Mouse (Mus musculus) testis, adult 2 months (tissue): ENCODE data around the gene Ifnb1. TPM values are rescaled to one million over a fixed set of nuclear protein-coding genes. Genes with fewer than 3 reads are reported as not detected.
"Not testable (repeated sequence)": the region's sequence is repeated elsewhere in the genome, so short reads cannot be mapped to it uniquely, and the experiment has no call there.

ENCODE experiments used
- H3K27ac ChIP-seq: fragments of 200-500 bp; 2 replicates; pipeline ENCODE4 v1.5.1; 2012; ENCODE audit warnings: low read depth, low read length; ENCODE audit not compliant: control insufficient read depth, insufficient read depth
- H3K27me3 ChIP-seq: fragments of 200-500 bp; 2 replicates; pipeline ENCODE4 v1.6.1; 2012; ENCODE audit warnings: mild to moderate bottlenecking, low read length, moderate library complexity; ENCODE audit not compliant: control insufficient read depth, insufficient read depth
- H3K36me3 ChIP-seq: fragments of 200-500 bp; 2 replicates; pipeline ENCODE4 v1.6.1; 2012; ENCODE audit warnings: mild to moderate bottlenecking, low read length; ENCODE audit not compliant: control insufficient read depth, insufficient read depth
- H3K4me1 ChIP-seq: fragments of 200-500 bp; 2 replicates; pipeline ENCODE4 v1.6.1; 2012; ENCODE audit warnings: low read length; ENCODE audit not compliant: control insufficient read depth, insufficient read depth
- H3K4me3 ChIP-seq: fragments of 200-500 bp; 2 replicates; pipeline ENCODE4 v1.5.1; 2012; ENCODE audit warnings: low read depth, mild to moderate bottlenecking, low read length, moderate library complexity, mixed read lengths; ENCODE audit not compliant: control insufficient read depth
- CTCF ChIP-seq: fragments of 200-500 bp; IDR thresholded peaks from 2 replicates; pipeline ENCODE4 v1.5.1; 2012; ENCODE audit warnings: low read depth, mild to moderate bottlenecking, inconsistent platforms, low read length, moderate library complexity; ENCODE audit not compliant: control insufficient read depth, insufficient read depth, insufficient replicate concordance
- POLR2A ChIP-seq: fragments of 200-500 bp; IDR thresholded peaks from 2 replicates; pipeline ENCODE4 v1.6.1; 2012; ENCODE audit warnings: low read depth, mild to moderate bottlenecking, inconsistent platforms, low read length, moderate library complexity; ENCODE audit not compliant: control insufficient read depth
- polyA plus RNA-seq: library from polyadenylated mRNA; depleted of rRNA; stranded (reverse); fragments of >200 nt; gene quantifications from 2 replicates; pipeline ENCODE4 v1.2.3, GENCODE M21; 2012; rRNA removed

Ifnb1 gene
- not detected in 2 replicates for polyA plus RNA-seq

DNA sequence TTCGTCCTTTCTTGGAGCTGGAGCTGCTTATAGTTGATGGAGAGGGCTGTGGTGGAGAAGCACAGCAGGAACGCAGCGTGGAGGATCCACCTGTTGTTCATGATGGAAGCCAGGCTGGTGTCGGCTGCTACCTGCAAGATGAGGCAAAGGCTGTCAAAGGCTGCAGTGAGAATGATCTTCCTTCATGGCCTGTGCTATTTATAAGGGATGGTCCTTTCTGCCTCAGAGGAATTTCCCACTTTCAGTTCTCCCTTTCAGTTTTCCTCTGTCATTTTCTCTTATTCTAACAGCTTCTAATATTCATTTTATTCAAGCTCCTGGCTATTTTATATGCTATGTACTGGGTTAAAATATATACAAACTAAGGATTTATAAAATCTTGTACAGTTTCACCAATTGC, at the start of gene Ifnb1:
Ifnb1 (minus strand) TSS at position 101 of the 400 bp plus-strand sequence.
- H3K27ac ChIP-seq, result no peak within 1 kb of the TSS
- TF ChIP-seq POLR2A, result no peak
- no peak for TF ChIP-seq CTCF

GRCm38 (mm10) chr4:88571698-88572097, 49.1 kb upstream of the Ifnb1 start, which contains the start of gene Ifna14:
Ifna14 (minus strand) TSS chr4:88571798.
- Histone ChIP-seq H3K27ac (no peak within 1 kb of the TSS), H3K4me3 (no peak within 1 kb of the TSS), H3K4me1 (no peaks in the 10 kb centered on the region), H3K27me3 (no peaks in the 10 kb centered on the region), H3K36me3 (no peaks in the 10 kb centered on the region)
- TF ChIP-seq POLR2A (no peak), CTCF (no peak)

More for the DNA sequence above, at the start of gene Ifnb1:
- Histone ChIP-seq H3K36me3 (no peaks in the 10 kb centered on the region), H3K4me3 (no peak within 1 kb of the TSS), H3K27me3 (no peaks in the 10 kb centered on the region), H3K4me1 (no peaks in the 10 kb centered on the region)

GRCm38 (mm10) chr4:88561791-88562190, 39.2 kb upstream of the Ifnb1 start:
- H3K27me3 ChIP-seq, result no peaks in the 10 kb centered on the region
- H3K27ac ChIP-seq, result no peak overlapping the region
- H3K36me3 ChIP-seq, result no peaks in the 10 kb centered on the region
- no peak for TF ChIP-seq POLR2A
- no peak for TF ChIP-seq CTCF
- no peaks in the 10 kb centered on the region for H3K4me1 ChIP-seq
- no peak overlapping the region for H3K4me3 ChIP-seq

DNA sequence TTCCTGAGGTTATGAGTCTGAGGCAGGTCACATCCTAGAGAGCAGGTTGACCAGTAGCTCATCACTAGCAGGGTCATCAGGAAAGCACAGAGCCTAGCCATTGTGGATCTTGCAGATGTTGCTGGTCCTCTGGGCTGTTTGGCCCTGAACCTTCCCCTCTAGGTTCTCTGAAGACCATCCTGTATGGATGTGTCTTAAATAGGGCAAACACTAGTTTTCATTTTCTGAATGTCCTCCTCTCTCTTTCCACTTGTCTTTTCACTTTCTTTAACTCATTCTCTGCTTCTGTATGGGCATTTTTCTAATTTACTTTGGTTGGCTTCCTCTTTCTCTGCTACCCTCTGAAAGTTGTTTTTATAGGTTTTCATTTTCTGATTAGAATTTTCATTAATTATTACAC, 35.6 kb upstream of the Ifnb1 start, which contains the start of gene Ifna15:
Ifna15 (minus strand) TSS at position 101 of the 400 bp plus-strand sequence.
- not testable (repeated sequence) for H3K4me1 ChIP-seq, H3K4me3 ChIP-seq, H3K36me3 ChIP-seq, H3K27me3 ChIP-seq, H3K27ac ChIP-seq

DNA sequence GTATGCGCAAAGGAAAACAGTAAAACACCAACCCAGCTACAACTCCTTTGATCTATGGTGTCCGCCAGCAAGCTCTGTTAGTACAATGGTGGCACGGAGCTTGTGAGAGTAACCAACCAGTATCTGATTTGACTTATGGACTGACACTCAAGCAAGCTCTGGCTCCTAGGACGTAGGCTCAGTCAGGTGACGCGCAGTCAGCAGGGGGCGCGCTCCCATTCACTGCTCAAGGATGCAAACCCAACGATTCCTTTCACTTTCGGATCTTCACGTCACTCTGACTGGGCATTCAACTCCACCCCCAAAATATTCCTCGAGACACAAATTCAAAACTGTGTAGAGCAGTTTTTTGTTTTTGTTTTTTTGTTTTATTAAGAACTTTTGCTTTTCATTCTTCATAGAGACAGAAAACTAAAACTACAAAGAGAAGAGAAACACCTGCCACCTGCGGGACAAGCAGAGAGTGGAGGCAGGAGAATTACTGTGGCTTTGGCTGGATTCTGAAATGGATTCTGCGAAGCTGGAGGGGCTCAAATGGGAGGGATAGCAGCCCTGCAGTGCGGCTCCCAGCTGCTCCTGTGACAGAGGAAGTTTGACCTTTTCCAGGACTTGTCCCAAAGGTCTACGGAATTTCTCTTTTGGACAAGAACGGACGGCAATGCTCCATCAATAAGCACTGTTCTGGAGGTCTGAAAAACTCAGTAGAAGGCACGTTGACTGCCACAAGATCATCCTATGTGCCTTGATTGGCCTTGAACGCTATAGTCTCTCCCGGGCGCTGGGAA, 27.8 kb upstream of the Ifnb1 start:
- peak; percentile 79; the same call in 1 of the 2 replicates for TF ChIP-seq CTCF
- TF ChIP-seq POLR2A, result no peak
- H3K27me3 ChIP-seq, result no peaks in the 10 kb centered on the region
- no peak overlapping the region; the same call in 1 of the 2 replicates for H3K4me3 ChIP-seq
- no peaks in the 10 kb centered on the region for H3K36me3 ChIP-seq
- no peak overlapping the region for H3K27ac ChIP-seq
- H3K4me1 ChIP-seq, result no peaks in the 10 kb centered on the region

DNA sequence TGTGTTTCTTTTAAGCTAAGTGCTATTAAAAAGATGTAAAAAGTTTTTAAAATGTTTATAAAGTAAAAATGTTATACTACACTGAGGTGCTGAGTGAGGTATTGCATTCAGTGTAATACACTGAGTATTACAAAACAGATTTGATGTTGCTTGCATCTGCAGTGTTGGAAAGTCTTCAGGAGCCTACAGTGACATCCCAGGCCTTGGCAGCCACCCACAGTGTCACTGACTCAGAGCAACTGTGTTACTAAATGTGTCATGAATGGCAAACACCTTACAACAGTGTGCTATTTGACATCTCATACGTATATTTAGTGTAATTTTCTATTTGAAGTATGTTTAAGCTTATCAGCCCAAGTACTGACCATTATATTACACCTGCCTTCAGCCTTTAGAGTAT, 25.4 kb upstream of the Ifnb1 start:
- Histone ChIP-seq H3K36me3 (no peaks in the 10 kb centered on the region), H3K27ac (no peak overlapping the region), H3K4me1 (no peaks in the 10 kb centered on the region), H3K27me3 (no peaks in the 10 kb centered on the region), H3K4me3 (no peak overlapping the region)
- no peak for TF ChIP-seq POLR2A
- no peak for TF ChIP-seq CTCF

- TF ChIP-seq POLR2A (no peak), CTCF (no peak; the same call in 1 of the 2 replicates)
- no peaks in the 10 kb centered on the region for H3K27me3 ChIP-seq
- H3K36me3 ChIP-seq, result no peaks in the 10 kb centered on the region
- H3K4me1 ChIP-seq, result no peaks in the 10 kb centered on the region
- H3K4me3 ChIP-seq, result no peak overlapping the region
- H3K27ac ChIP-seq, result no peak overlapping the region
Observed at GRCm38 (mm10) chr4:88543649-88544234, 21.2 kb upstream of the Ifnb1 start.
